Mouse (Mus musculus): Measurements from ENCODE around the gene Boc.

Boc gene

GRCm38 (mm10) chr16:44558471-44559329, at the start of gene Boc:
Gene Boc (minus strand): TSS chr16:44558897.
- peak; percentile 84 to 88 for DNase-seq

- no peak for DNase-seq
These were observed 47.9 kb upstream of the Boc start for GRCm38 (mm10) chr16:44606643-44607042.

DNA sequence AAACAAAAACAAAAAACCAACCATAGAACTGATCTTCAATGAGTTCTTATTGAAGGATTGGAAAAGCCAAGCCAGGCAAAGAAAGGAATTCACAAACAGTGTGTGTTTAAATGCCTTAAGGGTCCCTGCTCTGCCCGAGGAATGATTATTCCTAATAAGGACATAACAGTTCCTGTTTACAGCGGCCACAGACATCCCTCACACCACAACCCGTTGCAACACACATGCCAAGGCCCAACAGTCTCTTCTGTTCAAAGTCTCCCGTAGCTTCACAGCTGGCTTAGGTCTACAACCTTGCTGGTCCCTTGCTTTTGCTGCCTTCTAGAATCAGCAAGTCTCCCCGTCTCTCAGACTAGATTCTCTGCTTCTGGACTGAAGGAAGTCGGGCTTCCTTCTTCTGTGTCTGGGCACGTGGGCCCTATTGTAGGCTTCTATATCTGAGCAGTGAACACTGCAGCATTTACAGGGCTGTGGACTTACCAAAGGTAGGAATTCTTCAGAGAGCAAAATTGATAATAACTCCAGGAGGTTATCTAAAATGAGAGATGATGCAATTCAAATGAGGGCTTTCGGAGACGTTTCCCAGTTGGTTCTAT, 45.4 kb upstream of the Boc start:
- no peak for DNase-seq

- DNase-seq: no peak
These were observed 43.5 kb upstream of the Boc start for GRCm38 (mm10) chr16:44601999-44602794.

DNA sequence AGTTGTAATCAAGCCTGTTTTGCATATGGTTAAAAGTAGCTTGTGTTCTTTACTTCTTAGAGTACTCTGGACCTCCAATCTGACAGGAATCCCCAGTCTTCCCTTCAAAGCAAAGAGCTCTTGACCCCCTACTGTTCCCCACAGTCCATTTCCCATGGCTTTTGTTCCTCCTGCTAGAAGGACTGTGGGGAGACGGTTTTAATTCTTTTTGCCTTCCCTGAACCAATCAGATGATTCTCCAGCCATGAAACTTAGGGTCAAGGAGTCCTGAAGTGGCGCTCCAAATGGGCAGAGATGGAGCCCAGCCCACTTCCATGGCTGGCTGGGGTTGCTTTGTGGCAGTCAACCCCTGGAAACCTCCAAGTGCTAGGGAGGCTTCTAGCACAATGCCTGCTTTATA, 42.5 kb upstream of the Boc start:
- no peak for DNase-seq

- DNase-seq: no peak
These were observed 38.6 kb upstream of the Boc start for GRCm38 (mm10) chr16:44597106-44597806.

GRCm38 (mm10) chr16:44589506-44589905, 30.8 kb upstream of the Boc start:
- no peak for DNase-seq

- peak in 1 of 2 experiments; percentile 25 for DNase-seq
These were observed 20.8 kb upstream of the Boc start for GRCm38 (mm10) chr16:44579421-44580024.

DNA sequence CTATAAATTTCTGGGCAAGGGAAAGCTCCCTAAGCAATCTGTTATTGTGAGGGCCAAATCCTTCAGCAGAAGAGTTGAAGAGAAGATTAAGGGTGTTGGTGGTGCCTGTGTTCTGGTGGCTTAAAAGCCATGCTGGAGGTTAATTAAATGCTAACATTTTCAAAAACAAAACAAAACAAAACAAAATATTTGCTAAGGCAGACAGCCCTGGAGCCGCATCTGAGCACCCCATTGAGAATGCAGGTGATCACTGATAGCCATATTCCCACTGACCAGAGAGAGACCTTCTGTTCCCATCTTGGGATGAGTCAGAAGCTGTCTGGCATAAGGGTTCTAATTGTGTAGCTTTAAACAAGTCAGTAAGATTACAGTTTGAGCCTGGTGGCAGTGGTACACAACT, 19.9 kb upstream of the Boc start:
- DNase-seq: peak in 1 of 2 experiments; percentile 60

DNA sequence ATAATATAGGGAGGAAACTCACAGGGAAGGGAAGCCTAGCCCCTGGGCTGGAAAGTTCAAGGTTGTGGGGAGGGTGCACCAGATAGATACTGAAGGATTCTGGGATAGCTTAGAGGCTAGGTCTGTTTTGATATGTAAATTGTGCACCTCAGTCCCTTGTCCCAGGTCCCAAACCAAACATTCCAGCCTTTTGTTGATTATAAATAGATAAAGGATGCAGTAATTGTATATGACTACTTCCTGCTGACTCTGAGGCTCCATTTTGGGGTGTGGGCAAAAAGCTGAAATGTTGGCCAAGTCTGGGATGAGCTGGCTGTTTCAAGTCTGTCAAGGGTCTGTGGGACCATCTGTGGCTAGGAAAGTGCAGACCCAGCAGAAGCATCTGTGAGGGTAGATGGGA, 9.4 kb upstream of the Boc start:
- no peak for DNase-seq

DNA sequence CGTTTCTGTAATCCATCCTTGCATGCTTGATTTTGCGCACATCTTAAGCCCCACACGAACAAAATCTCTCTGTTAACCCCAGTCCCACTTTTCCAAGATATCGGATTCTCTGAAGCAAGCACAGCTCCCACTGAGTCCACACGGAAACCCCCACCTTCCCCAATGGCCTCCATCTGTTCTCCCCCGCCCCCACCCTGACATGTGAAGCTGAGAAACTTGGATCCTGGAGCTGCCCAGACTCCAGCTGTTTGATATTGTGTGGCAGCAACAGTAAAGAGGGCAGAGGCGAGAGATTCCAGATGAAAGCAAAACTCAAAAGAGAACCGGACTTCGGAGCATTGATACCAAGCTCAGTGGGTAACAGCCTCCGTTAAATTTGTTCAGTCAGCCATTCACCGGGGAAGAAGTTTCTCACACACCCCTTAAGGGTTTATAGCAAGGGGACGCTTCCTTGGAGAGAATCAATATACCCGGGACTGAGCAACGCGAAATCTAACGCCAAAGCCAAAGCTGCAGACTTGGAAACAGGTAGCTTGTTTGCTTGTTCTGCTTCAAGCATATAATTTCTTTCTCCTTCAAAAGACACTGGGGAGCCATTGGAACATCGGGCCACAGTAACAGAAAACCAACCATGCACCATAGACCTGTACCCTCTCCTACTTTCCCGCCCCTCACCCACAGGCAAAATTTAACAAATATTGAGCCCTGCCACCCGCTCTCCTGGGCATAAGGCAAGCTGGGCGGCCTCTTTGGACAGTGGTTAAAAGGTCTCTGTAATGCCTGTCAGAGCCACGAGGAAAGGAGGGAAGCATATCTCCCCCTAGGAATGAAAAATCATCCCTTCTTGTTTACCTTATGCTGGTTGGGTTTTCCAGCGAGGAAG, 6.9 kb upstream of the Boc start:
- peak in 1 of 2 experiments; percentile 35 for DNase-seq

DNA sequence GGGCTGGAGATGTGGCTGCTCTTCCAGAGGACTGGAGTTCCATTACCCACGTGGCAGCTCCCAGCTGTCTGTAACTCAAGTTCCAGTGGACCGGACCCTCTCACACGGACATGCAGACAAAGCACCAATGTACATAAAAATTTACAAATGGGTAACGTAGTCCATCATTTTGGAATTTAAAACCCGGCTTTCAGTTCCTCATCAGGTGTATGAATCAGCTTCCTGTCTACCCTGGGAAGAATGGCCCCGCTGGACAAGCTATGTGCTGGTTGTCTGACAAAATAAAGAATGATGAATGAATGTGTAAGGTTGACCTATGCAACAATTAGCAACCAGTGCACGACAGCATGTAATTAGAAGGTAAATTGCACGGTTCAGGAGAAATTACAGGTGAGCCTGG, 5.7 kb upstream of the Boc start:
- DNase-seq: no peak

DNA sequence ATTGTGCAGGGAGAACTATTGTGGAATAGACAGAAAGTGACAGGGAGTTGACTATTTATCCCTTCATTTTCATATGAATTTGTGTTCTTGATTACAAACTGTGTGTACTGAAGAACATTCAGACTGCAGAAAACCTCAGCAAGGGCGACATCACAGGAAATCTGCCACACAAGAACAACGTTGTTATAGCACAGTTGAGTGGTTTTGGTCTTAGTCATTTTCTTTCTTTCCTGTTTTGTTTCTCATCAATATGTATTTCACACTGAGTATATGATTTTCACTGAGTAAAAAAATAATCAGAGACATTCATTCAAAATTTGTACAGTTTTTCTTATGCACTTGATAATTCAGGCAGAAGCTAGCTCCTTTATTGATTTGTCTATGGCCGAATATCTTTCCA, 3.4 kb upstream of the Boc start:
- DNase-seq: no peak

DNA sequence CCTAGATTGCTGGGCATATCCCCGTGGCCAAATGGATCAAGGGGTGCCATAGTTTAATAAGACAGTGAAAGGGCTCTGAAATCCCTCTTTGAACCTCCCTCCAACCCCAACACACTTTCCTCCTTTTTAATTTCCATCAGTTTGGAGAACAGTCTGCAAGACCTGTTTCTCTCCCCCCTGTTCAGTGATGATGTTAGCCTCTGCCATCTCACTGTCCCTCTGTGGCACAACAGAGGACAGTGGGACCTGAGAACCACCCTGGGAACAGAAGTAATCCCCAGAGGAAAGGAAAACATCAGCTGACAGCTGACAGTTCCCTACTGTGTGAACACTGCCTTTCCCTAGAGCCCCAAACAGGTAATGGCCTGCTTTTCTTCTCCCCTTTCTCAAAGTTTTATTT, 1.5 kb upstream of the Boc start:
- DNase-seq: no peak

- DNase-seq: no peak
These were observed 616 bp upstream of the Boc start for GRCm38 (mm10) chr16:44559330-44559695.

GRCm38 (mm10) chr16:44557661-44558470, 831 bp downstream of the Boc start:
- peak; percentile 87 to 88 for DNase-seq

DNA sequence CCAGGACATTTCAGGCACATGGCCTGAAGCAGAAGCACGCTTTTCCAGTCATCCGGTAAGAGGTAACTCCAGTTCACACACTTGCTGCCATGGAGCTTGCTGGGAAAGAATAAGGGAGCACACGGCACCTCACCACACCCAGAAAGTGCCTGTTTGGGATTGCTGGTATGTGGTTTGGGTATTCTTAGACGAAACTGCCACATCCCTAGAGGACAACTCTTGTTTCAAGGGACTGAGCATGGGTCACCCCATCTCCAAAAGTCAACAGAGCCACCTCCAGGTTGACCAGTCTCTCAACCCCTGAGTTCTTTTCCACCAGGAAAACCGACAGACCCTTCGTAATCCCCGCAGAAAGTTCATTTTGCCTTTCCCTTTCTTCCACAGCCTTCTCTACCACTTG, 1.6 kb downstream of the Boc start:
- DNase-seq: peak in 1 of 2 experiments; percentile 60

- DNase-seq: peak in 1 of 2 experiments; percentile 13
These were observed 2.6 kb downstream of the Boc start for GRCm38 (mm10) chr16:44555791-44556709.

- peak in 1 of 2 experiments; percentile 44 for DNase-seq
These were observed 4.8 kb downstream of the Boc start for GRCm38 (mm10) chr16:44553861-44554260.

Data from cerebellum, postnatal 25 days (tissue).